Mouse (Mus musculus) neural tube, embryonic 15.5 days (tissue): ENCODE data around the gene Slc39a11. TPM values are rescaled to one million over a fixed set of nuclear protein-coding genes. Genes with fewer than 3 reads are reported as not detected.
A peak's percentile ranks its signal among the peaks of the same experiment; 100 is the strongest.

Experiments used
- ATAC-seq: fragments of 200-750 bp; cut with Nextera tagmentation; 2 replicates; pipeline ENCODE4 v1.8.0; 2017; ENCODE audit warnings: mild to moderate bottlenecking, moderate TSS enrichment, moderate library complexity; ENCODE audit not compliant: low FRiP score
- H3K27ac ChIP-seq: fragments of 300-500 bp; sonication (generic); replicated peaks from 2 replicates; pipeline ENCODE4 v1.5.1; 2015; ENCODE audit warnings: mild to moderate bottlenecking, inconsistent platforms
- H3K27me3 ChIP-seq: fragments of 300-500 bp; sonication (generic); replicated peaks from 2 replicates; pipeline ENCODE4 v1.6.1; 2015; ENCODE audit warnings: inconsistent platforms
- H3K36me3 ChIP-seq: fragments of 300-500 bp; sonication (generic); 2 replicates; pipeline ENCODE4 v1.6.1; 2015; ENCODE audit warnings: inconsistent platforms
- H3K4me1 ChIP-seq: fragments of 300-500 bp; sonication (generic); 2 replicates; pipeline ENCODE4 v1.6.1; 2015; ENCODE audit warnings: inconsistent platforms
- H3K4me2 ChIP-seq: fragments of 300-500 bp; sonication (generic); 2 replicates; pipeline ENCODE4 v1.6.1; 2015; ENCODE audit warnings: inconsistent platforms, mild to moderate bottlenecking, moderate library complexity
- H3K4me3 ChIP-seq: fragments of 300-500 bp; sonication (generic); replicated peaks from 2 replicates; pipeline ENCODE4 v1.5.1; 2015; ENCODE audit warnings: mild to moderate bottlenecking, inconsistent platforms
- H3K9ac ChIP-seq: fragments of 300-500 bp; sonication (generic); replicated peaks from 2 replicates; pipeline ENCODE4 v1.6.1; 2015; ENCODE audit warnings: mild to moderate bottlenecking, inconsistent platforms
- H3K9me3 ChIP-seq: fragments of 300-500 bp; sonication (generic); replicated peaks from 2 replicates; pipeline ENCODE4 v1.6.1; 2016; ENCODE audit warnings: inconsistent platforms
- WGBS: fragments of 180-500 bp; shearing (Covaris S2); methylation state at CpG from one replicate; pipeline ENCODE4 v1.1.7; 2015; ENCODE audit warnings: mixed read lengths; 5-methylcytosine and 5-hydroxymethylcytosine counted together
- polyA plus RNA-seq: library from polyadenylated mRNA; unstranded; fragments of >200 nt; fragmentation: Nextera tagmentation; extraction: Ambion mirVana; gene quantifications from 2 replicates; pipeline ENCODE4 v1.2.1, GENCODE M21; 2015

Gene Slc39a11
- polyA plus RNA-seq, 1 experiment from 2014 or later, result 27.7 TPM

DNA sequence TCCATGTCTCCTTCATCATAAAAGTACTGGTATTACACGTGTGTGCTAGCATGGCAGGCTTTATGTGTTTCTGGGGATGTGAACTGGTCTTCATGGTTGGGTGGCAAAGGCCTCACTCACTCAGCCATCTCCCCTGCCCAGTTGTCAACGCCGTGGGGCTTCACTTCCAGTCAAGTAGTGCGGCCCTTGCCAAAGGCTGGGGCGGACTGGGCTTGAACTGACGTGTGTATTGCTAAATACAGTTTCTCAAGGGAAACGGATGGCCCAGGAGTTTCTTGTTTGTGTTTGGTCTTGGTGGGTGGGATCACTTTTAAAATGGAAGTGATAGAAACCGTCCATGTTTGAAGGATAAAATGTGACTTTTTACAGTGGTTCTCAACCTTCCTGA lies 112.7 kb downstream of the Slc39a11 start:
- WGBS, result 91% methylated on average over 8 of the region's 8 CpGs
- H3K4me3 ChIP-seq, result no peak overlapping the region
- H3K27ac ChIP-seq, result no peak overlapping the region
- no peaks in the 10 kb centered on the region for H3K36me3 ChIP-seq
- no peak overlapping the region for H3K4me2 ChIP-seq
- H3K9ac ChIP-seq, result no peak overlapping the region
- no peaks in the 10 kb centered on the region for H3K9me3 ChIP-seq
- no peak for ATAC-seq
- peaks cover 19% of the 10 kb centered on the region for H3K4me1 ChIP-seq
- H3K27me3 ChIP-seq, result no peaks in the 10 kb centered on the region

DNA sequence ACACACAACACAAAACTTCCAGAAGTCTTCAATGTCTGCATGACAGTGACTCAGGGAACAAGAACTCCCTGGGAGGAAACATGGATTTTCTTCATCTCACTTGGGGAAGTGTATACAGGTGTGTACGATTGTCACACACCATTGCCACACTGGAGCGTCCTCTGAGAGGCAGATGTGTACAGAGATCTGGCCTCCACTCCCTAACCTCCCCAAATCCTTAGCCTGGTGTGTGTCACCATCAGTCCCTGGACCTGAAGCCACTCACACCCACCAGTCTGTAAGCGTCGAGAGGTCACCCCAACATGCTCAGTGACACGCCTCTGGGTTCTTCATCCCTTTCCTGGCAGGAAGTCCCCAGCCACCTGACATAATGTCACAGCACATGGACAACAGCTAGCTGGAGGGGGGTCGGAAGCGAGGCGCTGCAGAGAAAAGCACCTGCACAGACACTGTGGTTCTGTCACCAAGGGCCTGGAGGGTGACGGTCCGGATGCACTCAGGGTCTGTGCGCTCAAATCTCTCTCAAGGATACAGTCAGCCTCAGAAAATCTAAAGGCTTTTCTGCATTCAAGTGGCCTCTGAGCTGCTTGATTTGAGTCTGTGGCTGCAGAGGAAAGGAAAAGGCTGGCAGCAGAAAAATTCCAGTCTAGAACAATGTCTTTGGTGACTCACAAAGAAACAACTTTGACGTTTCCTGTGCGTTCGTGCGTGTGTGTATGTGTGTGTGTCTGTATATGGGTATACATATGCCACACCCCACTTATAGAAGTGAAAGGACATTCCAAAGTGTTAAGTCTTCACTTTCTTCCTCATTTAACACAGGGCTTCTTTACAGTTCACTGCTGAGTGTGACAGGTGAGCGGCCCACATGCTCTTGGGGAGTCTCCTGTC lies 113.3 kb downstream of the Slc39a11 start:
- Histone ChIP-seq H3K9ac (no peak overlapping the region), H3K4me1 (peaks cover 19% of the 10 kb centered on the region), H3K36me3 (no peaks in the 10 kb centered on the region), H3K4me3 (no peak overlapping the region), H3K4me2 (no peak overlapping the region), H3K27me3 (no peaks in the 10 kb centered on the region), H3K27ac (no peak overlapping the region), H3K9me3 (no peaks in the 10 kb centered on the region)
- WGBS, result 89% methylated on average over 16 of the region's 16 CpGs
- no peak for ATAC-seq

DNA sequence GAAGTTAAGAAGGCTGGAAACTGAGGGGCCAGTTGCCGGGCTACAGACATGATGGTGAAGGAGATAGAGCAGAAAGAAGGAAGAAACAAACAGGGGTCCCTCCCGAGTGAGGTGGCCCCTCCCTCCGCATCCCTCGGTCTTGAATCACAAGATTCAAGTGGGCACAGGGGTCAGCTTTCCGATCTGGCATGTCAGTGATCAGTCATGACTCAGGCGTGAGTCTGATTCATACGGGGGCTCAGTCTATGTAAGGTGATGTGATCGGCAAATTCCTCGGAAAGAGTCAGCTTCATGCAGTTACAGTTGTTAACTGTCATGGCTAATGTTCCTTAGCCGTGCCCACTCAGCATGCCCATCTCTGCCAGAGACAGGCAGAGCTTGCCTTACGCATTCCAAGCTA lies 115.5 kb downstream of the Slc39a11 start:
- Histone ChIP-seq H3K27me3 (no peaks in the 10 kb centered on the region), H3K4me3 (no peak overlapping the region), H3K9me3 (0 out of 2 replicates have a peak, but pooled peaks cover 2% of the 10 kb centered on the region), H3K4me1 (peaks cover 15% of the 10 kb centered on the region), H3K27ac (0 out of 2 replicates have a peak overlapping the region, but pooled peaks have one; percentile 8), H3K9ac (no peak overlapping the region), H3K4me2 (no peak overlapping the region), H3K36me3 (no peaks in the 10 kb centered on the region)
- no peak for ATAC-seq
- 69% methylated on average over 11 of the region's 11 CpGs for WGBS

DNA sequence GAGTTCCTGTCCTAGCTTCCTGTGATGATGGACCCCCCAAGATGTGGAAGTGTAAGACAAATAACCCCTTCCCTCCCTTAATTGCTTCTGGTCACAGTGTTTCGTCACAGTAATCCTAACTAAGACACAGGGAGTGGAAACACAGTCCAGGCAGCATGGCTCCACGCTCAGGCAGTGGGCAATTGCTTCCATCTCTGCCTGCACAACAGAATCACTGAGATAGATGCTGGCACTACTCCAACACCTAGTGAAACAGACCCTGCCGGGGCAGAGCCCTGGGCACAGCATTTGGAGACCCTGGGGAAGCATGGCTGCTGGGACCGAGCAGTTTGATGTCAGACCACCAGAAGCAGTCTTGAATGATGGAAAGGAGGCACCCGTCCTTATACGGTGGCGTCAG lies 115.9 kb downstream of the Slc39a11 start:
- Histone ChIP-seq H3K4me3 (no peak overlapping the region), H3K27ac (no peak overlapping the region), H3K36me3 (no peaks in the 10 kb centered on the region), H3K4me2 (no peak overlapping the region), H3K27me3 (no peaks in the 10 kb centered on the region), H3K4me1 (peaks cover 15% of the 10 kb centered on the region), H3K9me3 (0 out of 2 replicates have a peak, but pooled peaks cover 2% of the 10 kb centered on the region), H3K9ac (no peak overlapping the region)
- no peak for ATAC-seq
- WGBS, result 30% methylated on average over 7 of the region's 7 CpGs

DNA sequence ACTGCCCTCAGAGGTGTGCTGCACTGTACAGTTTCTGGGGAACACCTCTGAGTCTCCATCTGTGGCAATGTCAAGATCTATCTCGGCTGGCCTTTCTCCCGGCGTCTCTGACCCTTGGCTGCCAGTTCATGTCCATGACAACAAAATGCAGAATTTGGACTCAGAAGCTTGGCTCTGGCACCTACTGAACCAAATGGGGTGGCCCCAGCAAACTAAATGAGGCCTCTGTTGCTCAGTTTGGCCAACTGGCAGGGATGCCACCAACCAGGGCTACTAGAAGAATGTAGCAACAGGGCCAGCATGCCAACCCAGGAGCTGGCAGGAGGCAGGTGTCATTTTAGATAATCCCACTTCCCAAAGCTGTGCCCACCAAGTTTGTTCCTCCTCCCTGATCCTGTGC lies 121.5 kb downstream of the Slc39a11 start:
- H3K27me3 ChIP-seq, result no peaks in the 10 kb centered on the region
- H3K36me3 ChIP-seq, result no peaks in the 10 kb centered on the region
- 0 out of 2 replicates have a peak, but pooled peaks cover 2% of the 10 kb centered on the region for H3K9me3 ChIP-seq
- H3K9ac ChIP-seq, result no peak overlapping the region
- WGBS, result 91% methylated on average over 3 of the region's 3 CpGs
- no peak overlapping the region for H3K27ac ChIP-seq
- H3K4me2 ChIP-seq, result no peak overlapping the region
- H3K4me1 ChIP-seq, result peaks cover 2% of the 10 kb centered on the region; the same call in 1 of the 2 replicates
- no peak for ATAC-seq
- H3K4me3 ChIP-seq, result no peak overlapping the region

DNA sequence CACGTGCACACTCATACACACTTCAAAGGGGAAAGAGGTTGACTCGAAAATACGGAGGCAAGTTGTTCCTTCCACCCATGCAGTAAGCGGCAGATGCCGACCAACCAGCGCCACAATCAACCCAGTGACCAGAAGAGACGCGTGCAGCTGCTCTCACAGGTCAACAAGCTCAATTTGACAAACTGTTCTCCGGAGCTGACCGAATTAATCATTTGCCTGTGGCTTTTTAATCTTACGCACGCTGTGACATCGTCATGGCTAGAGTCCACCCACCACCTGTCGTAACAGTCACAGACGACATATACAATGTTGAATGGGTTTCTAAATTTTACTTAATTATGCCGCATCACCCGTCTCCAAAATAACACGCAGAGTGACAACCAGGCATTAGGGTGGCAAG lies 124.1 kb downstream of the Slc39a11 start:
- Histone ChIP-seq H3K9ac (no peak overlapping the region), H3K27ac (no peak overlapping the region), H3K4me1 (peaks cover 18% of the 10 kb centered on the region), H3K4me3 (no peak overlapping the region), H3K4me2 (no peak overlapping the region), H3K27me3 (no peaks in the 10 kb centered on the region), H3K9me3 (0 out of 2 replicates have a peak, but pooled peaks cover 1% of the 10 kb centered on the region), H3K36me3 (no peaks in the 10 kb centered on the region)
- no peak for ATAC-seq
- 66% methylated on average over 18 of the region's 18 CpGs for WGBS

DNA sequence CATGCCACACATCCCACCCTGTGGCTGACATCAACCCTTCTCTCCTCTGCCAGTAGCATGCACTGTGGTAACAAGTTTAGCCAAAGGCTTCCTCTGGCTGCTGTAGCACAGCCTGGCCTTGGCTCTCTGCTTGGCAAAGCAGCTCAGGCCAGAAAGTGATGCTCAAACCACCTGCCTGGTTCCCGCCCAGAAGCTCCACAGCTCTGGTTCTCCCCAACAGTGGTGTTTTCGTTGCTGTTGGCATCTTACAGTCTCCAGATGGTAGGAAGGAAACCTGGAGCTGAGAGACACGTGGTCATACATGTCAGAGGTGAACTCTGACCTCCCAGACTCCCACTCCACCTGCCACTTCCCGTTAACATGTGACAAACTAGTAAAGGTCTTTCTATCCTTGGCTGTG lies 127.2 kb downstream of the Slc39a11 start:
- no peaks in the 10 kb centered on the region for H3K27me3 ChIP-seq
- no peak overlapping the region for H3K27ac ChIP-seq
- H3K9ac ChIP-seq, result no peak overlapping the region
- H3K4me3 ChIP-seq, result no peak overlapping the region
- no peak for ATAC-seq
- WGBS, result 75% methylated on average over 4 of the region's 4 CpGs
- H3K4me2 ChIP-seq, result no peak overlapping the region
- peaks cover 38% of the 10 kb centered on the region for H3K4me1 ChIP-seq
- H3K9me3 ChIP-seq, result no peaks in the 10 kb centered on the region
- H3K36me3 ChIP-seq, result no peaks in the 10 kb centered on the region

DNA sequence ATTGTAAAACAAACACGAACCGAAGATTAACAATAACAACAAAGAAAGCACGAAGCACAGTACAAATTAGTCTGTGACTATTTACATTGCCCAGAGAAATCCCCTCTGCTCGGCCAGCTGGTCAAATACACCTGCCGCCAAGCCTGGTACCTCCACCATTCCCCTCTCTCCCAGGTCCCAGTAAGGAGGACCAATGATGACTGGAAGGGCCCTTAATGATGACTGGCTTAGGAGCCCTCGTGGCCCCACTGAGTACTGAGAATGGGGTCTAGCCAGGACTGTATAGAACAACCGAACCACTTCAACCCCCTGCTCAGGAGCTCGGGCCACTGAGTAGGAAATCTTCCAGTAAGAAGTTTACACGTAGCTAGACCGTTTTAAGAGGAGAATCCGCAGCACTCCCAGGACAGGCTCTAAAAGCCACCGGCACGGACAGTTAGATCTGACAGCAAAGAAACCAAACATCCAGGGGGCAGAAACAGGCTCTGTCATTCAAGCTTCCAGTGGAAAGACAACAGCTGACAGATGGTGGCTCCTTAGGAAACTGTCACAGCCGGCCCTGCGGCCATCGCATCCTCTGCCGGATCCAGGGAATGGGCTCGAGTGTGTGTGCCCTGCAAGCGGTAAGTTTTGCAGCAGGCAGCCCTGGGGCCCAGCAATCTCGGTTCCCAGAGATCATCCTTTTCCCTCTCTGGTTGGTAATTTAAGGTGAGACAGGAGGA lies 128.2 kb downstream of the Slc39a11 start:
- peaks cover 45% of the 10 kb centered on the region for H3K4me1 ChIP-seq
- 42% methylated on average over 20 of the region's 20 CpGs for WGBS
- no peaks in the 10 kb centered on the region for H3K9me3 ChIP-seq
- no peaks in the 10 kb centered on the region for H3K27me3 ChIP-seq
- H3K4me3 ChIP-seq, result no peak overlapping the region
- no peak overlapping the region for H3K9ac ChIP-seq
- no peaks in the 10 kb centered on the region for H3K36me3 ChIP-seq
- H3K27ac ChIP-seq, result peak overlapping the region; percentile 58
- no peak overlapping the region for H3K4me2 ChIP-seq
- ATAC-seq, result 0 out of 2 replicates have a peak, but pooled peaks have one; percentile 45

DNA sequence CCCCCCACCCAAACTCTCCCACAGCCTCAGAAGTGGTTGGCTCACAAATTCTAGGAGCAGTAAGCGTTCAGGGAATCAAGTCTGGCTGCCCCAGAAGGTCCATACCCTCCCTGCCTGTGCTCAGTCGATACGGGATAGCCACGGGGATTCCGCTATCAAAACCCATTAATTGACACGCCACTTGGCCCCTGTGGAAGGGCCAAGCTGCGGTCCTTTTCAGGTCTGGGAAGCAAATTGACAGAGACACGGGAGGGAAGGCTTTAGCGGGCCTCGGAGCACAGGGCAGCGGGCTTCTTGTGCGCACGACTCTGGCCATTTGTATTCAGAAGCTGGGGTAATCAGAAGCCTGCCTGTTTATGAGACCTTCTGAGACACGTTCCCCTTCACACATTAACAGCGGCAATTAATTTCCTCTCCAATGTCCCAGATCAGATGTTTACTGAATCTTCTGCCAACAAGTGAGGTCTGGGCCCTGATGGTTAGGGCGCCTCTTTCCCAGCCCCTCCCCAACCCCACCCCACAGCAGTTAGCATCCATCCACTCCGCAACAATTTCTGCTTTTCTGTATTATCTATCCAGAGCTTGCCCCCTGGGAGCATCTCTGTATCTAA lies 128.9 kb downstream of the Slc39a11 start:
- Histone ChIP-seq H3K4me2 (no peak overlapping the region), H3K27ac (peak overlapping the region; percentile 0), H3K9ac (no peak overlapping the region), H3K9me3 (no peaks in the 10 kb centered on the region), H3K27me3 (no peaks in the 10 kb centered on the region), H3K4me3 (no peak overlapping the region), H3K36me3 (no peaks in the 10 kb centered on the region), H3K4me1 (peaks cover 48% of the 10 kb centered on the region)
- no peak for ATAC-seq
- 17% methylated on average over 17 of the region's 17 CpGs for WGBS

DNA sequence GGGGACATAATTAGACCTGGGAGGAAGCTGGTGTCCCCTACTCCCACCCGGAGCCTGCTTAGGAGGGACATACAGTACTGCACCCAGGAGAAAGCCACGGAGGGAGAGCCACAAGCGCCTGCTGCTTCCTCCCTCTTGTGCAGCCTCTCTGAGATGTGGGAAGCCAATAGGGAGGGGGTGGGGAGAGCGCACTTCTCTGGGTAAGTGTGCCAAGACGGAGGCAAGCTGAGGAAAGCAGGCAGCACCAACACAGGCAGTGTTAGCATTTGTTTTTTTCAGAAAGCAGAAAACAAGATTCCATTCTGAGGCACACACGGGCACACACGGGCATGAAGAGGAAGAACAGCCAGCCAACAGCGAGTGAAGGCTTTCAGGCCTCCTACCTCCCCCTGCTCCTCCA lies 129.5 kb downstream of the Slc39a11 start:
- no peak for ATAC-seq
- H3K4me1 ChIP-seq, result peaks cover 51% of the 10 kb centered on the region
- no peak overlapping the region for H3K4me3 ChIP-seq
- no peaks in the 10 kb centered on the region for H3K9me3 ChIP-seq
- H3K9ac ChIP-seq, result no peak overlapping the region
- no peaks in the 10 kb centered on the region for H3K36me3 ChIP-seq
- no peaks in the 10 kb centered on the region for H3K27me3 ChIP-seq
- peak overlapping the region; percentile 0 for H3K27ac ChIP-seq
- WGBS, result 41% methylated on average over 8 of the region's 8 CpGs
- no peak overlapping the region for H3K4me2 ChIP-seq

DNA sequence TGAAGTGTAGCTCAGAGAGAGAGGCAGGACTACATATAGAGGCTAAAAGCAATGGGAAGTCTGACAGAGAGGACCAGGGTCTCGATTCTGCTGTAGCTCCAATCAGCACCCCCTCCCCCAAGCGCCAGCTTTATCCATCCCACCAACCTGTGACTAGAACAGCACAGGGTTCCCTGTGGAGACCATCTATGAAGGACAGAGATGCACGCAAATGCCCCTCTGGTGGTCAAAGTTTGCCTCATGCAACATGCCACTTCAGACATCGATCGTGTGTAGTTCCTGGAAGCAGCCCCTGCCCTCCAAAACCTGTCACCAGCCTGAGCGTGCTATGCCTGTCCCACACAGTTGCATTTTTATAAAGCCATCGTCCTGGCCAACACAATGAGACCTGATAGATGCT lies 129.9 kb downstream of the Slc39a11 start:
- 77% methylated on average over 7 of the region's 7 CpGs for WGBS
- H3K36me3 ChIP-seq, result no peaks in the 10 kb centered on the region
- H3K27me3 ChIP-seq, result no peaks in the 10 kb centered on the region
- no peak overlapping the region for H3K4me3 ChIP-seq
- no peak overlapping the region for H3K9ac ChIP-seq
- H3K4me1 ChIP-seq, result peaks cover 51% of the 10 kb centered on the region
- H3K9me3 ChIP-seq, result no peaks in the 10 kb centered on the region
- no peak for ATAC-seq
- H3K4me2 ChIP-seq, result no peak overlapping the region
- H3K27ac ChIP-seq, result 0 out of 2 replicates have a peak overlapping the region, but pooled peaks have one; percentile 0
